Mouse (Mus musculus): ENCODE results near the gene Adamts20.

DNA sequence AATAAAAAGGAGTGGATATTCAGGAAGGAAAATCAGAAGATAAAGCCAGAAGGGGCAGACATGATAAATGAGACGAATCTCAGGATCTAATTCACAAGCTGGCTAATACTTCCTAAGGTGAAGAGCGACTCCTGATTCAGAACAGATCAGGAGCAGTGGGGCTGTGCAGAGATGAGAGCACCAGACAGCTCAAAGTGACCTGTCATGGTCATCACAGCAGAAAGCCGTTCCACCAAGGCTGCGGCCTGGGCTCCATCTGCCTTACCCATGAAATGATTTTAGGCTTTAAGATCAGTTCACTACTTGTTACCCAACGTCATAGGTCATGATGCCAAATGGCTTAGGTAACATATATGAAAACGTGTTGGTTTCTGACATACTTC is 200.7 kb downstream of the Adamts20 start:
- TF ChIP-seq GATA1 (IDR thresholded peaks at IDR 0.05; ENCODE audit: low read length) (no peak), TAL1 (IDR thresholded peaks at IDR 0.05; ENCODE audit: low read length) (no peak)
